Mouse (Mus musculus) right cerebral cortex, postnatal 10 days (tissue): ENCODE results near the gene Xpo6.
A peak's percentile ranks its signal among the peaks of the same experiment; 100 is the strongest.

Experiments used
- DNase-seq, 2 experiments: peaks; one replicate each; pipeline ENCODE4 v3.0.0; 2021; ENCODE audit warnings: low spot score in 2 of 2

Xpo6 gene

GRCm38 (mm10) chr7:126080949-126081654 lies 119.2 kb downstream of the Xpo6 start:
- DNase-seq = no peak

DNA sequence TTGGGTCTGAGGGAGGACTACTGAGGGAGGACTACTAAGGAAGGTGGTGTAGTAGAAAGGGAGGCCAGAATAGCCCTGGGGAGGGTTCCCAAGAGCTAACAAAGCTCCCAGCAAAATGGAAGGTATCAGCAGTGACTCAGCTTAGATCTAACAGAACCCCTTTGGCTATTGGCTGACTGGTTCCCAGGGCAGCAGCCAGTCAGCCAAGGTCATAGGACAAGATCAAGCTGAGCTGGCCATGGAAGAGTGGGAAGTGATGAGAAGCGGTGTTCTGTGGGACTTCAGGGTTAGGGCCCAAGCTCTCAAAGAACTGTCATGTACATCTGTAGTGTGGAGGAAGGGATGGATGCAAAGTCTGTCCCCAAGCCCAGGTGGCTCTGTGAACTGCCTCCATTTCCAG lies 123.4 kb downstream of the Xpo6 start:
- DNase-seq = no peak

- no peak for DNase-seq
These were observed 125.2 kb downstream of the Xpo6 start for GRCm38 (mm10) chr7:126075058-126075457.

DNA sequence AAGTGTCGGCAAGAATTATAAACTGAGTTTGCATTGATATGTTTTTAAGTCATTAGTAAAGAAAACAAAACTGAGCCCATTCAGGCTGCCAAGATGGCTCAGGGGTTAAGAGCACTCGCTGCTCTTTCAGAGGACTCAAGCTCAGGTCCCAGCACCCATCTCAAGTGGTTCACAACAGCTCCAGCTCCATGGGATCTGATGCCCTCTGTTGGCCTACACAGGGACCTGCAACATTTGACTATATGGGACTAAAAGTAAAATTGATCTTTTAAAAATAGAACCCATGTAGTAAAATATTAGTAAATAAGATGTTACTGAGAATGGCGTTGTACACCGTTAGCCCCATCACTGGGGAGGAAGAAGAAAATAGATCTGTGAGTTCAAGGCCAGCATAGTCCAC lies 130.0 kb downstream of the Xpo6 start:
- DNase-seq = no peak

DNA sequence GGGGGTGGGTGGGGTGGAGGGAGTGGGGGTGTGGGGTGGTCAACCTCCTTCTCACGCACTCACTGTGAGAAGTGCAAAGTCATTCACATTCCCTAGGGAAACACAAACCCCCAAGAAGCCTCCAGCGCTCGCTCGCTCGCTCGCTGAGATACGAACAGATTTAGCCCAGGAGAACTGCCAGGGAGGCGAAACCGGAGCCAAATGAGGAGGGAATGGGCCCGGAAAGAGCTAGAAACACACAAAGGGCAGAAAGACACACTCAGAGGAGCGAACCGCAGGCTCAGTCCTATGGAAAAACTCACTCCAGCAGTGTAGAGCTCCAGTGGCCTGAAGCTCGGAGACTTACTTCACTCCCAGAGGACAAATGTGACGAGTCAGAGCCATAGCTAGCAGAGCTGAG lies 133.5 kb downstream of the Xpo6 start:
- DNase-seq = peak; percentile 78 to 83

DNA sequence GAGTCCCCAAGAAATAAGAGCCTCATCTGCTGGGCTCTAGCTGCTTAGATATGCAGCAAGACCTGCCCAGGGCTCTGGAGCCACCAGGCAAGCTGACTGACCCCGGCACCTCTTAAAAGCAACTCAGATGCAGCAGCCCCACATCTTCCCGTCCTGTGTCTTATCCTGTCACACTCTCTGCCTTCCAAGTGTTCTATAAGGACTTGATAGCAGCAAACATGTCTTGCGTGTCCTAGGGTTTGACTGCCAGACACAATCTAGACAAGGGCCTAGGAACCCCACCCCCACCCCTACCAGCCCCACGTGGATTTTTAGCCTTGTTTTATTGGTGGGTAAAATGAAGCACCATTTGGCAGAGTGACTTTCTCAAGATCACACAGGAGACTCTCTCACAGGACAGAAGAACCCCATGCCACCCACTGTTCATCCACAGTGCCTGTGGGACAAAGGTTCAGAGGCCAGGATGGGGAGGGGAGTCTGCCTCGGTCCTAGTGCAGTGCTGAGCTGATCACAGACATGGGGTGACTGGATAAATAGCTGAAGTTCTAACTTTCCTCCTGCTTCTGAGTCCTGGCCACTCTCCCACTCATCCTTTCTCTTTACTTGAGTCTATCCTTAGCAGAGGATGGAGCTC lies 134.9 kb downstream of the Xpo6 start:
- no peak for DNase-seq

DNA sequence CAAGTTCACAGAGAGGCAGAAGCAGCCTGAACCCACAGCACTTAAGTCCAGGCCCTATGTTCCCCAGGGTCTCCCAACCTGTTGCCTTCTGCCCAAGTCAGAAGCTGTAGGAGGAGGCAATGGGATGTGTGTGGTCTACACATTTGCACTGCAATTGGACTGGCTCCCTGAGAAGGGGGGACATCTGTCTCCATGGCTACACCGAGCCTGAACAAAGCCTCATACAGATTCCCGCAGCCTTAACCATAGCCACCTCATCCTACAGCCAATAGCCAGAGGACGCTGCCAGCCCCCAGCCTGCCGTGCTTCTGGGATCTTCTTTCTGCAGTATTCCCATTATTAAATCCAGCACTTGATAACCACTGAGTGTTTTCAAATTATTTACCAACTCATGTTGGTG lies 138.1 kb downstream of the Xpo6 start:
- no peak for DNase-seq

DNA sequence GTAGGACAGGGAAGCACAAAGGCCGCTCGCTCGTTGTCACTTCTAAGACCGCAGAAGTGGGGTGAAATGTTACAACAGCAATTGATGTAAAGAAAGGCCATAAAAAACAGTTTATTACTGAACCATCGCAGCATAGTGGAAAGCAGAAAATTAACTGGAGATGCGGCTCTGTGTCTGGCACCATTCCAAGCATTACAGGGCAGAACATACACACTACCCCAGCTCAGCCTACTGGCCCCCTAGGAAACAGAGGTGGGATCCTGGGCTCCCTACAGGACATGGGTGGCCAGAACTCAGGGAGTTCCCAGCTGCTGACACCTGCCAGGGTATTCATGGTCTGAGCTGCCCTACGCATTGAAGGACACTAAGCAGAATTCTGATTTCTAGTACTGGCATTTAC lies 141.4 kb downstream of the Xpo6 start:
- DNase-seq = no peak

- DNase-seq = no peak
These were observed 142.9 kb downstream of the Xpo6 start for GRCm38 (mm10) chr7:126057332-126057914.

- DNase-seq = no peak
These were observed 145.7 kb downstream of the Xpo6 start for GRCm38 (mm10) chr7:126054574-126054973.

DNA sequence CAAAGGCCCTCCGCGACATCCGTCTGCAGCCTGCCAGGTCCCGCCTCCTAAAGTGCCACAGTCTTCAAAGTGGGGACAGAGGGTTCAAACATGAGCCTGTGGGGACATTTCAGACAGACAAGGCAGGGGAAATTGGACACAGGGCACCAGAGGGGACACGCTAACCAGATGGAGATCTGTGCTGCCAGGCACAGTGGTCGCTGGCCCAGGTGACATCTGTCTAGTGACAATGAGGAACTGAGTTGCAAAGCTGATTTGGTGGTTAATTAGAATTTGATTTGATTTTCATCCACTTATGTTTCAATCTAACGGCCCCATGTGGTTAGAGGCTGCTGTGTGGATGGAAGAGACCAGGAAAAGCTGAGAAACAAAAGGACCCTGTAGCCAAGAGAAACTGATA lies 146.7 kb downstream of the Xpo6 start:
- DNase-seq = no peak

DNA sequence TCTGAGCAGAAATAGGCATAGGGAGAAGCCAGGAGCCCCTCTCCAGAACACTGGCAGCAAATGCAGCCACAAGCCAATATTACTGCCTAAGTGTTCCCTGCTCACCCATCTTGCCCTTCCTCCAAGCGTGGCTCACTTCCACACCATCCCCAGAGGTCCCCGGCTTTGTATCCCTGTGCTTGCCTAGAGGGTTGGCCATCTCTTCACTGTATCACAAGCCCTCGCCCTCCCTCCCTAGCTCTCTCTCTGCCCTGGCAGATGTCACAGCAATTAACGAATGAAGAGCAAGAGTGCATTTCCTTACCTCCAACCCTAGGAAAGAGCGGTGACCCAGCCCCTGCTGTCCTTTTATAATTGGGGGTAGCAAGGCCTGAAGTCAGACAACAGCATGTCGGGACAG lies 148.4 kb downstream of the Xpo6 start:
- DNase-seq = no peak
